Mouse (Mus musculus): ENCODE measurements around the gene Mmp15. TPM values are rescaled to one million over a fixed set of nuclear protein-coding genes. Genes with fewer than 3 reads are reported as not detected.
"Not testable (repeated sequence)": the region's sequence is repeated elsewhere in the genome, so short reads cannot be mapped to it uniquely, and the experiment has no call there.

The Mmp15 gene
- polyA plus RNA-seq, 1 experiment from 2014 or later, result 1.1 TPM

DNA sequence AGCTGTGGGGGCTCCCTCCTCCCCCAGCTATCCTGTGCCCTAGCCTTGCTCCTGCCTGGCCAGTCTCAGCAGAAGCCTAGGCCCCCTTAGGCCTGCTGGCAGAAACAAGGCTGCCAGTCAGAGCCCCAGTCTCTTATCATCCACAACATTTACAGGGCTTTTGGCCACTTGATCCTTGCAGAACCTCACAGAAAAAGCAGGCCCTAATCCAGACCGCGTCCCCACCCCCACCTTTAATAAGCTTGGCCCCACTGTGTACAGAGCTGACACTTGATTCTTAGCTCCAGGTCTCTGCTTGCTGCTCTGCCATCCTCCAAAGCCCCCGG is 8.9 kb downstream of the Mmp15 start:
- peak; percentile 26 for ATAC-seq (ENCODE audit: insufficient read depth)
- WGBS (ENCODE audit: insufficient replicate concordance), result 44% methylated on average over 3 of the region's 3 CpGs
- Histone ChIP-seq H3K9me3 (replicated peaks) (no peaks in the 10 kb centered on the region), H3K4me2 (0 out of 2 replicates have a peak overlapping the region, but pooled peaks have one; percentile 10), H3K36me3 (replicated peaks) (no peaks in the 10 kb centered on the region), H3K9ac (no peak overlapping the region), H3K4me1 (replicated peaks) (peaks cover 31% of the 10 kb centered on the region), H3K27me3 (0 out of 2 replicates have a peak, but pooled peaks cover 3% of the 10 kb centered on the region), H3K4me3 (replicated peaks) (no peak overlapping the region), H3K27ac (replicated peaks) (no peak overlapping the region)

GRCm38 (mm10) chr8:95362272-95362671 is 10.2 kb downstream of the Mmp15 start:
- H3K36me3 ChIP-seq (replicated peaks), result no peaks in the 10 kb centered on the region
- no peak for ATAC-seq (ENCODE audit: insufficient read depth)
- no peaks in the 10 kb centered on the region for H3K9me3 ChIP-seq (replicated peaks)
- H3K9ac ChIP-seq, result no peak overlapping the region
- H3K27me3 ChIP-seq, result no peaks in the 10 kb centered on the region
- H3K4me2 ChIP-seq, result no peak overlapping the region
- 48% methylated on average over 6 of the region's 6 CpGs for WGBS (ENCODE audit: insufficient replicate concordance)
- no peak overlapping the region for H3K4me3 ChIP-seq (replicated peaks)
- peaks cover 42% of the 10 kb centered on the region for H3K4me1 ChIP-seq (replicated peaks)
- no peak overlapping the region for H3K27ac ChIP-seq (replicated peaks)

DNA sequence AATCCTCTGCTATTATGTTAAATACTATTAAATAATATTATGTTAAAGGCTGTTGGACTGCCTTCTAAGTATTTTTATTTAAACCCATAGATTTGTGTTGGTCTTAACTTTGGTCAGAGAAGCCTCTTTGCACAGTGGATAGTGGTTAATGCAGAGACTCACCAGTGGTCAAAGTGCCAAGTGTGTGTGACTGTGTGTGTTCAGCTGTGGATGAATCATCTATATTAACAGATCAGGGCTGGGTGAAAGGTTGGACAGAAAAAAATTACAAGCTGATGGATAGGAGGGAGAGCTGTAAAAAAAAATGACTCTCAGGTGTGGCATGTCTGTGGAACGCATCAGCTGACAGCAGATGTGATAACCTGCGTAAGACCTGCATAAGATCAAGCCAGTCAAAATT is 11.8 kb downstream of the Mmp15 start:
- Histone ChIP-seq H3K4me1 (replicated peaks) (peaks cover 48% of the 10 kb centered on the region), H3K4me2 (no peak overlapping the region), H3K27ac (replicated peaks) (no peak overlapping the region), H3K9ac (no peak overlapping the region), H3K27me3 (no peaks in the 10 kb centered on the region), H3K4me3 (replicated peaks) (no peak overlapping the region), H3K36me3 (replicated peaks) (no peaks in the 10 kb centered on the region), H3K9me3 (replicated peaks) (no peaks in the 10 kb centered on the region)
- no peak for ATAC-seq (ENCODE audit: insufficient read depth)
- WGBS (ENCODE audit: insufficient replicate concordance), result 76% methylated on average over 2 of the region's 2 CpGs

- Histone ChIP-seq H3K9me3 (replicated peaks) (no peaks in the 10 kb centered on the region), H3K36me3 (replicated peaks) (no peaks in the 10 kb centered on the region), H3K27me3 (no peaks in the 10 kb centered on the region), H3K4me3 (replicated peaks) (no peak overlapping the region), H3K27ac (replicated peaks) (no peak overlapping the region), H3K4me1 (replicated peaks) (peaks cover 32% of the 10 kb centered on the region), H3K9ac (no peak overlapping the region), H3K4me2 (peak overlapping the region; percentile 45)
- ATAC-seq (ENCODE audit: insufficient read depth), result peak; percentile 34; the same call in 1 of the 2 replicates
- WGBS (ENCODE audit: insufficient replicate concordance), result 48% methylated on average over 20 of the region's 20 CpGs
Observed at GRCm38 (mm10) chr8:95369581-95370326, 17.7 kb downstream of the Mmp15 start.

DNA sequence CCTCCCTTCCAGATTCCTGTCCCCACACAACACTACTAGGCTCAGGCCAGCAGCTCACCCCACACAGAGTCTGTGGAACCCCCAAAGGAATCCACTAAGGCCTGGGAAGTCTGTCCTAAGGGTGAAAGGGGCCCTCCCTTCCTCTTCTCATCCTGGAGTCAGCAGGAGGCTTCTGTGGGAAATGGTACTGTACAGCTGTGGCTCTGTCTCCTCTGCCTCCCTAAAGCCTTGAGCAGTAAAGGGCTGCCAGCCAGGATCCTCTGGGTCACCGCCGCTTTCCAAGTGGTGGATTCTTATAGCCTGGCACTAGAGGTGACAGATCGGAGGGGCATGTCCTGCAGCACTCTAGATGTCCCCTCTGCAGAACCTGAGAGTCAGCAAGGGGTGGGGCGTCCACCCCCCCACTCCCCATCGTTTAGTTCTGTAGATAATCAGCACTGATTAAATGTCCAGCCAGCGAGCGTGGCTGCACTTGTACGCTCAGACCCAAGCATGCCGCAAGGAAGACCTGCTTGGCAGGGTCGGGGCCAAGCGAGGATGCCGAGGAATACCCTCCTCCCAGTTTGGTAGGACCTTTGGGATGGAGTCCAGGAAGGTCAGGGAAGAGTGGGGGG is 21.4 kb downstream of the Mmp15 start:
- Histone ChIP-seq H3K27ac (replicated peaks) (no peak overlapping the region), H3K9ac (no peak overlapping the region), H3K36me3 (replicated peaks) (no peaks in the 10 kb centered on the region), H3K27me3 (peaks cover 4% of the 10 kb centered on the region; the same call in 1 of the 2 replicates), H3K4me1 (replicated peaks) (peaks cover 12% of the 10 kb centered on the region), H3K4me3 (replicated peaks) (no peak overlapping the region), H3K4me2 (no peak overlapping the region), H3K9me3 (replicated peaks) (no peaks in the 10 kb centered on the region)
- ATAC-seq (ENCODE audit: insufficient read depth), result no peak
- WGBS (ENCODE audit: insufficient replicate concordance), result 63% methylated on average over 12 of the region's 12 CpGs

- Histone ChIP-seq H3K9me3 (replicated peaks) (no peaks in the 10 kb centered on the region), H3K4me3 (replicated peaks) (no peak overlapping the region), H3K27ac (replicated peaks) (no peak overlapping the region), H3K36me3 (replicated peaks) (no peaks in the 10 kb centered on the region), H3K4me1 (replicated peaks) (peaks cover 4% of the 10 kb centered on the region), H3K27me3 (peaks cover 4% of the 10 kb centered on the region; the same call in 1 of the 2 replicates), H3K9ac (no peak overlapping the region), H3K4me2 (no peak overlapping the region)
- WGBS (ENCODE audit: insufficient replicate concordance), result 49% methylated on average over 3 of the region's 3 CpGs
- no peak for ATAC-seq (ENCODE audit: insufficient read depth)
Observed at GRCm38 (mm10) chr8:95374429-95374828, 22.4 kb downstream of the Mmp15 start.

- 57% methylated on average over 7 of the region's 7 CpGs for WGBS (ENCODE audit: insufficient replicate concordance)
- no peak overlapping the region for H3K4me2 ChIP-seq
Observed at GRCm38 (mm10) chr8:95375374-95375930, 23.4 kb downstream of the Mmp15 start.

DNA sequence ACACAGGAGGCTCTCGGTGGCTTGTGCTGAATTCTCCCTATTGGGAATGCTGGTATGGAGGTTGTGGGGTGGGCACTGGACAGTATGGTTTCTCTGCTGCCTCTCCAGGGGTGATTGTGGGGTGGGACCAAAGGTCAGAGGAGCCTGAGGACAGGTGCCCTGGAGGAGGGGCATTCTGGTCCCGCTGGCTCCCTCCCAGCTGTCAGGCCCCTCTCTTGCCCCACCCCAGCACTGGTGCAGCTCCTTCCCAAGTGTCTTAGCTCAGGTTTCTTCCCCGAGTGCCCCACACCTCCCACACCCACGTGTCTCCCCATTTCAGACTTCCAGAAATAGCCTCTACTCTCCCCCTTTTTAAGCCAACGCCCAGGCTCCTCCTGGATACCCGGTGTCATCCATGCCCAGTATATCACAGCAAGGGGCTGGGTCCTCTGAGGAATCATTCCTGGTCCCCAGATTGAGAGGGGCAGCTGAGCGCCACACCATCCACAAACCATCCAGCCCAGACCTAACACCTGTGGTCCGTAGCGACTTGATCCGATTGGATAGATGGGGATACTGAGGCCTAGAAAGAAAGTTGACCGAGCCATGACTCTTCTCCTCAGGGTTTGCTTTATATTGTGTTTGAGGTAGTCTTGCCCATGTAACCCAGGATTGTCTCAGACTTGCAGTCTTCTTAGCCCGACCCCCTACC is 24.4 kb downstream of the Mmp15 start:
- Histone ChIP-seq H3K36me3 (replicated peaks) (no peaks in the 10 kb centered on the region), H3K27me3 (peaks cover 4% of the 10 kb centered on the region; the same call in 1 of the 2 replicates), H3K4me2 (no peak overlapping the region), H3K4me3 (replicated peaks) (no peak overlapping the region), H3K9ac (no peak overlapping the region), H3K4me1 (replicated peaks) (no peaks in the 10 kb centered on the region; the same call in 1 of the 2 replicates), H3K27ac (replicated peaks) (no peak overlapping the region), H3K9me3 (replicated peaks) (no peaks in the 10 kb centered on the region)
- no peak for ATAC-seq (ENCODE audit: insufficient read depth)
- WGBS (ENCODE audit: insufficient replicate concordance), result 68% methylated on average over 12 of the region's 12 CpGs

More at GRCm38 (mm10) chr8:95375374-95375930, 23.4 kb downstream of the Mmp15 start:
- H3K9me3 ChIP-seq (replicated peaks), result no peaks in the 10 kb centered on the region
- H3K36me3 ChIP-seq (replicated peaks), result no peaks in the 10 kb centered on the region
- H3K4me3 ChIP-seq (replicated peaks), result no peak overlapping the region
- H3K27me3 ChIP-seq, result peaks cover 4% of the 10 kb centered on the region; the same call in 1 of the 2 replicates
- no peak overlapping the region for H3K9ac ChIP-seq
- ATAC-seq (ENCODE audit: insufficient read depth), result no peak
- no peak overlapping the region for H3K27ac ChIP-seq (replicated peaks)
- H3K4me1 ChIP-seq (replicated peaks), result no peaks in the 10 kb centered on the region; the same call in 1 of the 2 replicates

DNA sequence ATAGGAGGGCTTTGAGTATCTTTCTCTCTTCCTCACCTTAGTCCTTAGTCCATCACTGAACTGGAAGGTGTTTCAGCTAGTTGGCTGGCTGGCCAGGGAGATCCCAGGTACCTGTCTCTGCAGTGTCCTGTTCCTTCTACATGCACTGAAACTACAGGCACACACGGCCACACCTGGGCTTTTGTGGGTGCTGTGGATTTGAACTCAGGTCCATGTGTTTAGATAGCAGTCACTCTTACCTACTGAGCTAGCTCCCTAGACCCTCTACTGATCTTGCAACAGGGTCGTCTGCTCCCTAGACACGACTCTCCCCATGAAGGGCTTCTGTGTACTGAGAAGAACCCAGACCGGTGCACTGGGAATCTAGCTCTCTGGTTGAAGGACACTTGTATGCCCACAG is 25.0 kb downstream of the Mmp15 start:
- ATAC-seq (ENCODE audit: insufficient read depth), result no peak
- Histone ChIP-seq H3K4me1 (replicated peaks) (no peaks in the 10 kb centered on the region; the same call in 1 of the 2 replicates), H3K4me3 (replicated peaks) (no peak overlapping the region), H3K27ac (replicated peaks) (no peak overlapping the region), H3K36me3 (replicated peaks) (no peaks in the 10 kb centered on the region), H3K27me3 (peaks cover 4% of the 10 kb centered on the region; the same call in 1 of the 2 replicates), H3K9me3 (replicated peaks) (no peaks in the 10 kb centered on the region), H3K4me2 (no peak overlapping the region), H3K9ac (no peak overlapping the region)
- 56% methylated on average over 4 of the region's 4 CpGs for WGBS (ENCODE audit: insufficient replicate concordance)

GRCm38 (mm10) chr8:95377863-95378291 is 25.8 kb downstream of the Mmp15 start:
- Histone ChIP-seq H3K27me3 (peaks cover 4% of the 10 kb centered on the region; the same call in 1 of the 2 replicates), H3K27ac (replicated peaks) (no peak overlapping the region), H3K36me3 (replicated peaks) (no peaks in the 10 kb centered on the region), H3K4me2 (no peak overlapping the region), H3K9ac (no peak overlapping the region), H3K9me3 (replicated peaks) (no peaks in the 10 kb centered on the region), H3K4me1 (replicated peaks) (no peaks in the 10 kb centered on the region; the same call in 1 of the 2 replicates), H3K4me3 (replicated peaks) (no peak overlapping the region)
- ATAC-seq (ENCODE audit: insufficient read depth), result no peak
- WGBS (ENCODE audit: insufficient replicate concordance), result 34% methylated on average over 7 of the region's 7 CpGs

GRCm38 (mm10) chr8:95378928-95379327 is 26.9 kb downstream of the Mmp15 start:
- not testable (repeated sequence) for H3K27ac ChIP-seq (replicated peaks); H3K4me2 ChIP-seq; H3K27me3 ChIP-seq; H3K4me3 ChIP-seq (replicated peaks); H3K4me1 ChIP-seq (replicated peaks); H3K9me3 ChIP-seq (replicated peaks); H3K36me3 ChIP-seq (replicated peaks); ATAC-seq (ENCODE audit: insufficient read depth); H3K9ac ChIP-seq
- 80% methylated on average over 11 of the region's 11 CpGs for WGBS (ENCODE audit: insufficient replicate concordance)

Data from liver, embryonic 15.5 days (tissue).